10 mouse cellular contexts compared by ENCODE assay signal in the genomic region with DNA sequence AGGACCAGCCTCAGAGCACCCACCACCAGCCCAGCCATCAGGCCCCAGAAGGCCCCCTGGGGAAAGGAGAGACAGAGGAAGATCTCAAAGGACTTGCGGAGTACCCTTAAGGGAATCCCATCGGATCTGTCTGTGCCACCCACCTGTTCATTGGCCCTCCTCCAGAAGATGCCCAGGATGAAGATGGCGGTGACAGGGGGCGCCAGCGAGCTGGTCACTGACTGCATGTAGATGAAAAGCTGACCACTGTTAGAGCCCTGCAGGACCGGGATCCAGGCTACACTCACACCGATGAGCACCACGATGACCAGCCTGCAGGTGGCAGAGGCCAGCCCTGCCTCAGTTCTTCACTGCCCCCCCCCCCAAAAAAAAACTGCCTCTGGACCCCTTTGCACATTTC. TPM values are rescaled to one million over a fixed set of nuclear protein-coding genes. Genes with fewer than 3 reads are reported as not detected.
A peak's percentile ranks its signal among the peaks of the same experiment; 100 is the strongest.
DNase-seq lines count a peak whose midpoint lies in the region; ATAC-seq and TF ChIP-seq lines count a peak whose summit lies in the region.
"Had no signal": no experiment of that assay in that cellular context is flagged by ENCODE, and none has a peak within 500 bp of the region (broad histone marks: within the 10 kb centered on the region; RNA-seq: fewer than 3 reads in every experiment).

No protein-coding gene starts in this region.

- DNase-seq in heart, adult 2 months: no peak
- DNase-seq in heart, postnatal 14 days: no peak
- peak; percentile 54 for DNase-seq in right cerebral cortex, postnatal 14 days
- DNase-seq in right cerebral cortex, postnatal 25 days: no peak
- DNase-seq in cerebellum, adult 9-10 months: peak; percentile 76
- peak; percentile 59 for DNase-seq in left cerebral cortex, postnatal 4 days
- no peak for DNase-seq in urinary bladder, postnatal 36 days (ENCODE audit: low spot score in 2 of 2)

- TF ChIP-seq CTCF in heart, adult 2 months (IDR thresholded peaks at IDR 0.05): peak; percentile 54

- H3K4me1 ChIP-seq in heart, adult 2 months (ENCODE audit: control insufficient read depth, insufficient read depth, low read length): no peaks in the 10 kb centered on the region

- no peak for TF ChIP-seq POLR2A in heart, adult 2 months (IDR thresholded peaks at IDR 0.05; ENCODE audit: insufficient read depth, low read depth, low read length)

- intact Hi-C loops in heart, adult 2 months (cut with DNase I): no loop called here
- intact Hi-C loops in heart, postnatal 14 days (cut with DNase I): no loop called here
- intact Hi-C loops in left cerebral cortex, postnatal 4 days (cut with DNase I): no loop called here

- H3K9ac ChIP-seq in heart, adult 2 months (ENCODE audit: low read depth, low read length): no peak overlapping the region

- no peaks in the 10 kb centered on the region for H3K36me3 ChIP-seq in heart, adult 2 months (ENCODE audit: control insufficient read depth, insufficient read depth, low read length)
- H3K36me3 ChIP-seq: limb, embryonic 13.5 days had no signal

- no peaks in the 10 kb centered on the region for H3K27me3 ChIP-seq in heart, adult 2 months (ENCODE audit: control insufficient read depth, insufficient read depth, low read length)
- H3K27me3 ChIP-seq: Patski had no signal

- no peak for ATAC-seq in erythroid progenitor cell, adult 5-6 weeks (replicated peaks; ENCODE audit: low FRiP score, poor library complexity, severe bottlenecking)
- ATAC-seq: Patski had no signal

- WGBS in heart, adult 2 months: 44% methylated on average over 8 of the region's 8 CpGs

- TF ChIP-seq EP300 in heart, adult 2 months (IDR thresholded peaks at IDR 0.05; ENCODE audit: insufficient read depth, low read depth, low read length): no peak

- H3K79me2 ChIP-seq in heart, adult 2 months (replicated peaks; ENCODE audit: control insufficient read depth, insufficient read depth, low read length): no peaks in the 10 kb centered on the region

- no peak overlapping the region for H3K4me3 ChIP-seq in heart, adult 2 months
- H3K4me3 ChIP-seq: limb, embryonic 13.5 days had no signal

- H3K27ac ChIP-seq in heart, adult 2 months: no peak overlapping the region
- H3K27ac ChIP-seq: limb, embryonic 13.5 days had no signal

RNA-seq across cellular contexts. Expression of a gene that starts 10.2 kb away (rescaled TPM):
- under 1 TPM; 0.26 to 0.30 TPM for total RNA-seq in heart, adult 2 months (2021)
- polyA plus RNA-seq in heart, adult 2 months (2012; rRNA removed): 0.20 and 0.29 TPM in 2 replicates
- total RNA-seq in heart, postnatal 14 days (2021): under 1 TPM; 0.07 to 0.24 TPM
- total RNA-seq in left cerebral cortex, postnatal 4 days (2021): under 1 TPM in 1 of 2 experiments, not detected in 1; 0.12 TPM
- not detected in 2 replicates for total RNA-seq in erythroid progenitor cell, adult 5-6 weeks (2015; ENCODE audit: low replicate concordance)
- total RNA-seq in erythroid progenitor cell, adult 5-6 weeks (2017; ENCODE audit: low replicate concordance): 0.64 TPM in 1 of 2 replicates, not detected in the other
- polyA plus RNA-seq: Patski had no signal

RNA-seq across cellular contexts. Expression of a gene that starts 20.6 kb away (rescaled TPM):
- total RNA-seq in heart, adult 2 months (2021): 10 to 100 TPM; 10.6 to 11.3 TPM
- polyA plus RNA-seq in heart, adult 2 months (2012; rRNA removed): 10.5 and 11.7 TPM in 2 replicates
- 10 to 100 TPM; 13.9 to 15.4 TPM for total RNA-seq in heart, postnatal 14 days (2021)
- 1 to 10 TPM; 5.8 to 6.1 TPM for total RNA-seq in left cerebral cortex, postnatal 4 days (2021)
- 1.4 and 9.2 TPM in 2 replicates for total RNA-seq in erythroid progenitor cell, adult 5-6 weeks (2015; ENCODE audit: low replicate concordance)
- 0.51 and 1.4 TPM in 2 replicates for total RNA-seq in erythroid progenitor cell, adult 5-6 weeks (2017; ENCODE audit: low replicate concordance)

RNA-seq across cellular contexts. Expression of a gene that starts 46.9 kb away (rescaled TPM):
- total RNA-seq in heart, adult 2 months (2021): not detected
- 0.09 TPM in 1 of 2 replicates, not detected in the other for polyA plus RNA-seq in heart, adult 2 months (2012; rRNA removed)
- not detected for total RNA-seq in heart, postnatal 14 days (2021)
- under 1 TPM in 1 of 2 experiments, not detected in 1; 0.38 TPM for total RNA-seq in left cerebral cortex, postnatal 4 days (2021)
- not detected in 2 replicates for total RNA-seq in erythroid progenitor cell, adult 5-6 weeks (2015; ENCODE audit: low replicate concordance)
- 0.13 TPM in 1 of 2 replicates, not detected in the other for total RNA-seq in erythroid progenitor cell, adult 5-6 weeks (2017; ENCODE audit: low replicate concordance)
- polyA plus RNA-seq: Patski had no signal

Comparison
In these comparisons a context has a peak if more than half of its experiments do, and no peak if none do; other contexts are left out.
1. DNase-seq: peak in right cerebral cortex, postnatal 14 days (single experiment), cerebellum, adult 9-10 months (single experiment) and left cerebral cortex, postnatal 4 days (single experiment); none in heart, adult 2 months (0 of 2), heart, postnatal 14 days (0 of 2), right cerebral cortex, postnatal 25 days (single experiment) and urinary bladder, postnatal 36 days (0 of 2).